Mouse (Mus musculus) lung, embryonic 16.5 days (tissue): ENCODE results near the gene Gm20716. TPM values are rescaled to one million over a fixed set of nuclear protein-coding genes. Genes with fewer than 3 reads are reported as not detected.
A peak's percentile ranks its signal among the peaks of the same experiment; 100 is the strongest.
"Not testable (repeated sequence)": the region's sequence is repeated elsewhere in the genome, so short reads cannot be mapped to it uniquely, and the experiment has no call there.

Experiments
- ATAC-seq: fragments of 200-750 bp; cut with Nextera tagmentation; 2 replicates; pipeline ENCODE4 v1.8.0; 2017; ENCODE audit warnings: low read depth, mild to moderate bottlenecking, moderate library complexity
- H3K27ac ChIP-seq: fragments of 300-500 bp; sonication (generic); 2 replicates; pipeline ENCODE4 v1.5.1; 2014; ENCODE audit warnings: mild to moderate bottlenecking, control low read depth, low read length
- H3K27me3 ChIP-seq: fragments of 300-500 bp; sonication (generic); 2 replicates; pipeline ENCODE4 v1.6.1; 2014; ENCODE audit warnings: low read depth, low read length, mixed read lengths; ENCODE audit not compliant: control insufficient read depth, insufficient read depth
- H3K36me3 ChIP-seq: fragments of 300-500 bp; sonication (generic); 2 replicates; pipeline ENCODE4 v1.6.1; 2014; ENCODE audit warnings: low read length; ENCODE audit not compliant: control insufficient read depth, insufficient read depth
- H3K4me1 ChIP-seq: fragments of 300-500 bp; sonication (generic); replicated peaks from 2 replicates; pipeline ENCODE4 v1.6.1; 2014; ENCODE audit warnings: low read length, mixed read lengths; ENCODE audit not compliant: control insufficient read depth, insufficient read depth
- H3K4me2 ChIP-seq: fragments of 300-500 bp; sonication (generic); 2 replicates; pipeline ENCODE4 v1.6.1; 2014; ENCODE audit warnings: low read depth, low read length, control low read depth
- H3K4me3 ChIP-seq: fragments of 300-500 bp; sonication (generic); 2 replicates; pipeline ENCODE4 v1.5.1; 2014; ENCODE audit warnings: mild to moderate bottlenecking, low read length, control low read depth
- H3K9ac ChIP-seq: fragments of 300-500 bp; sonication (generic); 2 replicates; pipeline ENCODE4 v1.6.1; 2014; ENCODE audit warnings: low read length, control low read depth
- H3K9me3 ChIP-seq: fragments of 300-500 bp; sonication (generic); 2 replicates; pipeline ENCODE4 v1.6.1; 2016; ENCODE audit warnings: low read length; ENCODE audit not compliant: control insufficient read depth
- WGBS: fragments of 180-500 bp; shearing (Covaris S2); extraction: QIAGEN DNeasy Blood & Tissue Kit; methylation state at CpG from one replicate; pipeline ENCODE4 v1.1.7; 2014; 5-methylcytosine and 5-hydroxymethylcytosine counted together
- polyA plus RNA-seq: library from polyadenylated mRNA; unstranded; fragments of >200 nt; fragmentation: Nextera tagmentation; extraction: Ambion mirVana; gene quantifications from 2 replicates; pipeline ENCODE4 v1.2.1, GENCODE M21; 2015

Gene Gm20716
- polyA plus RNA-seq, 1 experiment from 2014 or later, result 14.7 TPM

DNA sequence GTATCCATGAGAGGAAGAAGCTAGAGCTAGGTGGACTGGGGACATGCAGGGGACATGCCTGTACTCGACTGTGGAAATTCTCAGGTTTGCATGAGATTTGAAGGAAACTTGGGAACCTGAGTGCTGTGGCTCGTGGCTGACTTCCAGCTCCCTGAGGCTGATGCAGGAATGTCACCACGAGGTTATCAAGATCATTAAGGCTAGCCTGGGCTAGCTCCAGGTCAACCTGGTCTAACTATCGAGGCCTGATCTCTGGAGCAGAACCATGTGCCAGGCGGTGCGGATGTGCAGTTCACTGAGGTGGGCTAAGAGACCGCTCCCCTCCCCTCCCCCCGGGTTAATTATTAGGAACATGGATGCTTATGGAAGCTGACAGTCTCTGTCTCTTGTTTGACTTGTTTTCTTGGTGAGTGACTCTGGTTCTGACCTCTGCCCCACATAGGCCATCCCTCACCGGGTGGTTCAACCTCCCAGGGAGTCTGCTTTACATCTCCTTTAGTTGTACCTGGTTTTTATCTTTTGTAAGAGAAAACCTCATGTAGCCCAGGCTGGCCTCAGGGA, 69.7 kb downstream of the Gm20716 start:
- no peak overlapping the region for H3K9ac ChIP-seq
- H3K4me2 ChIP-seq, result no peak overlapping the region
- peaks cover 27% of the 10 kb centered on the region for H3K4me1 ChIP-seq
- no peak overlapping the region for H3K27ac ChIP-seq
- H3K36me3 ChIP-seq, result no peaks in the 10 kb centered on the region
- 73% methylated on average over 9 of the region's 9 CpGs for WGBS
- H3K4me3 ChIP-seq, result no peak overlapping the region
- no peak for ATAC-seq
- H3K9me3 ChIP-seq, result no peaks in the 10 kb centered on the region
- no peaks in the 10 kb centered on the region for H3K27me3 ChIP-seq

DNA sequence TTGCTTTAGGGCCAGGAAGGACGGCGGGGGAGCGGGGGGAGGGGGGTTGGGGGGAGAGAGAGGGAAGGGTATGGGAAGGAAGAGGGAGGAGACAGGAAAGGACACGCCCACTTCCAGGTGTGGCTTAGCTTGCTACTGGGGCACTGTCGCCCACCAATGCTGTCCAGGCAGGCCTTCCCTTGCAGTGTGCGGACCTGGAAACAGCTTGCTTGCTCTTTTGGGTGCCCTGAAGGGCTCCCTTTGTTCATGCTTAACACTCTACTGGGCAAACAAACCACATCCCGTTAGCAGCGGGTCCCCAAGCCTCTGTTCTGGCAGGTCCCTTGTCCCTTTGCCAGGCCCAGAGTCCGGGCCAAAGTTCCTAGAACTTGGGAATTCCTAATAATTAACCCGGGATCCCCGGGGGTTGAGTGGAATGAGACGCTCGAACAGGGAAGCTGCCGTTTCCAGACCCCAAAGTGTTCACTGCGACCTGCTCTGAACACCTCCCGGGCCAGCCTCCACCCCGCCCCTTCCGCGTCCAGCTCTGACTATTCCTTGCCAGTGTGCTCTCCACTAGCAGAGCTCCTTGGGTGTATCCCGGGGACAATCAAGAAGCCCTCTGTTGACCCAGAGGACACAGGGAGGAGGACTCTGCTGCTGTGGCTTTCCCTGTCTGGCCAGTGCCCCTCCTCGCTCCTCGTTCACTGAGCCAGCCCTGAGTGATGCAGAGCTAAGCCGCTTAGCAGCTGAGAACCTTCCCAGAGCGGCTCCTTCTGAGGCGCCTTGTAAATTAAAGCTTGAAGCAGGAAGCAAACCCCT, 71.1 kb downstream of the Gm20716 start:
- Histone ChIP-seq H3K4me3 (peak overlapping the region; percentile 32), H3K36me3 (no peaks in the 10 kb centered on the region), H3K4me1 (peaks cover 35% of the 10 kb centered on the region), H3K4me2 (peak overlapping the region; percentile 62), H3K27ac (peak overlapping the region; percentile 82), H3K9ac (peak overlapping the region; percentile 63), H3K27me3 (no peaks in the 10 kb centered on the region), H3K9me3 (no peaks in the 10 kb centered on the region)
- peak; percentile 37; the same call in 1 of the 2 replicates for ATAC-seq
- WGBS, result 5% methylated on average over 24 of the region's 25 CpGs

DNA sequence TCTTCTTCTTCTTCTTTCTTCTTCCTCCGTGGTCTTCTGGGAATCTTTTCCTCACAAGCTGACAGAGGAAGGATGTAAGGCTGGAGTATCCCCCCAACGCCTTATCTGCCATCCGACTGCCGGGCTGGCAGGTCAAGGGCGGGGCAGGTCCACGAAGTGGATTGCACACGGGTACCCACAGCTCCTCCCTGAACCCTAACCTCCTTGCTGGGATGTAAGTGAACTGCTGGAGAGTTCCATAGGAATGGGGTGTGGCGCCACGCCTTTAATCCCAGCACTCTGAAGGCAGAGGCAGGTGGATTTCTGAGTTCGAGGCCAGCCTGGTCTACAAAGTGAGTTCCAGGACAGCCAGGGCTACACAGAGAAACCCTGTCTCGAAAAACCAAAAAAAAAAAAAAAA, 72.2 kb downstream of the Gm20716 start:
- not testable (repeated sequence) for H3K9ac ChIP-seq, H3K27ac ChIP-seq, ATAC-seq, H3K9me3 ChIP-seq, H3K27me3 ChIP-seq, H3K36me3 ChIP-seq, H3K4me3 ChIP-seq, H3K4me2 ChIP-seq
- peaks cover 36% of the 10 kb centered on the region for H3K4me1 ChIP-seq
- WGBS, result 39% methylated on average over 9 of the region's 11 CpGs

DNA sequence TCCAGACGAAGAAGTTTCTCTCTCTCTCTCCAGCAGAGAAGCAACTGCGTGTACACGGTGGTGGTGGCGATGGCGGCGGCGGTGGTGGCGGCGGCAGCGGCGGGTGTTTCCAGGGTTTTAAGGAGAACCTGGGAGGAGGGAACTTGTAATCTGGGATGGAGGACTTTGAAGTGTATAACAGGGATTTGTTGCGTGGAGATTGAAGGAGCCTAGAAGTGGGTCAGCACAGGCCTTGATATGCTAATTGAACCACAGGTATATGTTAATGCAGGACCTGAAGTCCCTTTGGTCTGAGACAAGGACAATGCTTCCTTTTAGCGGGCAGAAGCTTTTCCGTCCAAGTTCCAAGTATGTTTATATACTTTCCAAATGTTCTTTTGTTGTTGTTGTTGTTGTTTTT, 73.8 kb downstream of the Gm20716 start:
- Histone ChIP-seq H3K4me1 (peaks cover 26% of the 10 kb centered on the region), H3K9ac (no peak overlapping the region), H3K4me3 (no peak overlapping the region), H3K4me2 (no peak overlapping the region), H3K36me3 (no peaks in the 10 kb centered on the region), H3K9me3 (no peaks in the 10 kb centered on the region), H3K27me3 (no peaks in the 10 kb centered on the region), H3K27ac (0 out of 2 replicates have a peak overlapping the region, but pooled peaks have one; percentile 3)
- 53% methylated on average over 14 of the region's 14 CpGs for WGBS
- no peak for ATAC-seq

DNA sequence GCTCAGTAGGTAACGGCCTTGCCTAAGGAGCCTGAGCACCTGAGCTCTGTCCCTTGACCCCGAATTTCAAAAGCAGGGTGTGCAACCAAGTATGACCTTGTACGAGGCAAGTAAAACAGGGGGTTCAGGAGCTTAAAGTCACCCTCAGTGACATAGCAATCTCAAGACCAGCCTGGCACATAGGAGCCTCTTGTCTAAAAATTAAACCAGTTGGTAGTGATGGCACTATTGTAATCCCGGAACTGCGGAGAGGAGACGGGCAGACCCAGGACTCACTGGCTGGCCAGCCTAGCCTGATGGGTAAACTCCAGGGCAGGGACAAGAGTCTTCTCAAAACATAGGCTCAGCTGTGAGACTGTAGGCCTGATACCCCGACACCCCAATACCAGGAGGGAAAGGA, 74.5 kb downstream of the Gm20716 start:
- Histone ChIP-seq H3K27ac (no peak overlapping the region), H3K4me2 (no peak overlapping the region), H3K9me3 (no peaks in the 10 kb centered on the region), H3K4me1 (peaks cover 26% of the 10 kb centered on the region), H3K9ac (no peak overlapping the region), H3K4me3 (no peak overlapping the region), H3K36me3 (no peaks in the 10 kb centered on the region), H3K27me3 (no peaks in the 10 kb centered on the region)
- WGBS, result 94% methylated on average over 7 of the region's 7 CpGs
- no peak for ATAC-seq

DNA sequence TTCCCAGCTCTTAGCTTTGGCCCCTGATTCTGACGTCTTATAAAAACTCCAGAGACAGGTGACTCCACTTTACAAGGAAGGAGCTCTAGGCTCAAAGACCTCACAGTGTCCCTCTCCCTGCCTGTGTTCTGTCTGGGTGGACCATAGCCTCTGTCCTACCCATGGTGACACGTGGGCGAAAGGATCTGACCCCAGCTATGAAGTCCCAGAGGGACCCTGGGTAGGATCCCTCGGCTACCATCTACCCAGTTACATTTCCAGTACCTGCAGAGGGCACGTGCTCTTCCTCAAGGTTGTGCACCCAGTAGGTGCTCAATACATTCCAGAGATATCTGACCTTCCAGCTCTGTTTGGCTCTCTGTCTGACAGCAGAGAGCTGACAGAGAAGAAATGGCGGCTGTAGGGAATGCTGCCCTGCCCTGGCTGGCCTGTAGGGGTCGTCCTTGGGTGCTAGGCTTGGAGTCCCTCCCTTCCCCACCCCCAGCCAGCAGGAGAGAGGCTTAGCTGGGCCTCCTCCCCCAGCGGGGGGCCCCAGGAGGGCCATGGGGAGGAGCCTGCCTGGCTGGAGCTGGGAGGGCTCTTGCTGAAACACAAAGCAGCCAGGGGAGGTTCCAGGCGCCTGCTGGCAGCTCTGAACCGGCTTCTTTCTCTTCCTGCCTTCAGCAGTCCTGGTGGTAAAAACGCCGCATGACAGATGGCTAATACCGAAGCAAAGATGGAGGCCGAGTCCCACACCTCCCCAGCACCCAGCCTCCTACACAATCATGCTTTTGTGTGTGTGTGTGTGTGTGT, 75.9 kb downstream of the Gm20716 start:
- H3K27me3 ChIP-seq, result no peaks in the 10 kb centered on the region
- peaks cover 19% of the 10 kb centered on the region for H3K4me1 ChIP-seq
- H3K9me3 ChIP-seq, result no peaks in the 10 kb centered on the region
- H3K9ac ChIP-seq, result peak overlapping the region; percentile 40
- WGBS, result 16% methylated on average over 14 of the region's 14 CpGs
- no peaks in the 10 kb centered on the region for H3K36me3 ChIP-seq
- H3K4me3 ChIP-seq, result peak overlapping the region; percentile 15; the same call in 1 of the 2 replicates
- H3K4me2 ChIP-seq, result peak overlapping the region; percentile 47
- ATAC-seq, result peak; percentile 96
- H3K27ac ChIP-seq, result peak overlapping the region; percentile 51

DNA sequence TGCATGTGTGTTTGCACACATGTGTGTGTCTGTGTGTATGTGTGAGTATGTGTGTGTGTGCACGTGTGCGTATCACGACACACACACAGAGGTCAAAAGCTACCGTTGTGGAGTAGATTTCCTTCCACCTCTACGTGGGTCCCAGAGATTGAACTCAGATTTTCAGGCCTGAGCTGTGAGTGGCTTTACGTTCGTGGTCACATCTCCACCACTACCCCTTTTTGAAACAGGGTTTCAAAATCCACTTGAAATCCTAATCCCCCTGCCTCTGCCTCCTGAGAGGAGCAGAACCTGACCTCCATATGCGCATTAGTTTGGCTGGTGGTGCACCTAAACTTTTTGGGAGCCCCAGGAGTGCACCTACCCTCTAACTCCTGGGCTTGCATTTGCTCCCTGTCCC, 80.9 kb downstream of the Gm20716 start:
- Histone ChIP-seq H3K27me3 (no peaks in the 10 kb centered on the region), H3K4me3 (no peak overlapping the region), H3K36me3 (no peaks in the 10 kb centered on the region), H3K9me3 (no peaks in the 10 kb centered on the region), H3K27ac (no peak overlapping the region), H3K4me2 (no peak overlapping the region), H3K4me1 (peaks cover 2% of the 10 kb centered on the region; the same call in 1 of the 2 replicates), H3K9ac (no peak overlapping the region)
- WGBS, result 90% methylated on average over 8 of the region's 8 CpGs
- ATAC-seq, result no peak

DNA sequence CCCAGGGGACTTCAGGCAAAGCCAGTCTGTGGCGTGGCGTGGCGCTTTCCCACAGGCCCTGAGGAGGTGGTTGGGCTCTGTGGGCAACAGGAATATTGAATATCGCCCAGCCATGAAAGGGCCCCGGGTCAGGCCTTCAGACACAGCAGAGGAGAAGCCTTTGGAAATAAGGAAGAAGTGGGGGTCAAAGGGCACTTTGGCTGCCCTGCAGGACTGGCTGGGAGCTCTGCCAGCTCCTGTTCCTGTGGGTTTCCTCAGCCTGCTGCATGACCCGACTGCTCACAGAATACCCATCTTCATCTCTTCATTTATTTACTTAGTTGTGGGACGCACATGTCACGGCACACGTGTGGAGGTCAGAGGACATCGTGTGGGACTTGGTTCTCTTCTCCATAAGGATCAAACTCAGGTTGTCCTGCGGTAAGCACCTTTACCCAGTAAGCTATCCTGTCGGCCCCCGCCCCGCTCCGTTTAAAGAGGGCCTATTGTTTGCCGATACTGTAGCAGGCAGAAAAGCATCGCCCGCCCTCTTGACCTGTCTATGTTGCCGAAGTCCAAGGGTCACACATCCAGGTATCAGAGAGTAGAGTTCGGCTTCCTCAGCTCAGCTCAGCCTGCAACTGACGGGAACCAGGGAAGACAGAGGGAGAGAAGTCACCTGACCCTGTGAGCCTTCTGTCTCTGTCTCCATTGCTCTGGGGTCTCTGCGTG, 82.3 kb downstream of the Gm20716 start:
- Histone ChIP-seq H3K9me3 (no peaks in the 10 kb centered on the region), H3K9ac (no peak overlapping the region), H3K4me1 (no peaks in the 10 kb centered on the region), H3K36me3 (no peaks in the 10 kb centered on the region), H3K27ac (no peak overlapping the region), H3K4me3 (no peak overlapping the region), H3K27me3 (no peaks in the 10 kb centered on the region), H3K4me2 (no peak overlapping the region)
- ATAC-seq, result no peak
- 49% methylated on average over 22 of the region's 22 CpGs for WGBS
